Mouse (Mus musculus) E14TG2a.4 (cell line): Measurements from ENCODE around the gene Smco2.

Source experiments
- CTCF ChIP-seq: conservative IDR thresholded peaks from 2 replicates; pipeline ENCODE4 v1.5.1; 2014; ENCODE audit warnings: low read length
- NANOG ChIP-seq: IDR thresholded peaks from 2 replicates; pipeline ENCODE4 v1.6.1; 2014; ENCODE audit warnings: borderline replicate concordance, low read length, mixed read lengths
- POU5F1 ChIP-seq: IDR thresholded peaks from 2 replicates; pipeline ENCODE4 v1.6.1; 2014; ENCODE audit warnings: low read length, borderline replicate concordance

DNA sequence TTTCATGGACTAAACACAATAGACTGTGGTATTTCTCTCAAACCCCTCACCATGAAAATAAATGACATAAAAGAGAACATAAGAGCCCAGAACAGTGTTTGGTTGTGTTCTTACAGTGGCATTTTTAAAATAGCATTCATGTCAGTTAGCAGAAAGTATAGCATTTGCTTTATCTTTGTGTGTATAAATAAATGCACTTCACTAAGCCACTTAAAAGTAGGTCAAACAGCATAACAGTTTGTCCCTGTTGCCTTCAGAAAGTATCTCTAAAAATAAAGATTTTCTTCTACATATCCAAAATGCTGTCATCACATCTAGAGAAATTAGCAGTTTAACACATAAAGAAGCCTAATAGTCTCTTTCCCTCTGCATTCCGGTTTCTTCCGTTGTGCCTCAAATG is 7.5 kb downstream of the Smco2 start:
- TF ChIP-seq CTCF (no peak), POU5F1 (no peak), NANOG (no peak)
